Mouse (Mus musculus) c-Kit-positive CD71-positive TER-119-negative erythroid progenitor cells, embryonic 14.5 days (primary cell): ENCODE results near the gene Tas1r1.

Source experiments
- DNase-seq: peaks from one replicate; pipeline ENCODE4 v3.0.0-alpha.2; 2013; ENCODE audit warnings: low read depth

Tas1r1 gene

GRCm38 (mm10) chr4:152038225-152038984 is at the start of gene Tas1r1:
Tas1r1 (minus strand) TSS chr4:152038568.
- no peak for DNase-seq

GRCm38 (mm10) chr4:152088133-152088532 is 49.8 kb upstream of the Tas1r1 start:
- DNase-seq, result no peak

GRCm38 (mm10) chr4:152087211-152088081 is 49.1 kb upstream of the Tas1r1 start:
- no peak for DNase-seq

- no peak for DNase-seq
These were observed 48.3 kb upstream of the Tas1r1 start for GRCm38 (mm10) chr4:152086505-152087210.

- DNase-seq, result no peak
These were observed 46.2 kb upstream of the Tas1r1 start for GRCm38 (mm10) chr4:152084616-152085015.

GRCm38 (mm10) chr4:152083611-152084220 is 45.3 kb upstream of the Tas1r1 start:
- no peak for DNase-seq

GRCm38 (mm10) chr4:152079931-152080330 is 41.6 kb upstream of the Tas1r1 start:
- no peak for DNase-seq

GRCm38 (mm10) chr4:152079261-152079660 is 40.9 kb upstream of the Tas1r1 start:
- DNase-seq, result no peak

- no peak for DNase-seq
These were observed 39.8 kb upstream of the Tas1r1 start for GRCm38 (mm10) chr4:152078105-152078530.

- DNase-seq, result no peak
These were observed 38.8 kb upstream of the Tas1r1 start for GRCm38 (mm10) chr4:152077191-152077590.

GRCm38 (mm10) chr4:152074548-152074947 is 36.2 kb upstream of the Tas1r1 start:
- DNase-seq, result no peak

GRCm38 (mm10) chr4:152073715-152074114 is 35.3 kb upstream of the Tas1r1 start:
- DNase-seq, result no peak

- DNase-seq, result no peak
These were observed 34.3 kb upstream of the Tas1r1 start for GRCm38 (mm10) chr4:152072655-152073054.

- no peak for DNase-seq
These were observed 33.8 kb upstream of the Tas1r1 start, which contains the start of gene Plekhg5 for GRCm38 (mm10) chr4:152072121-152072601. Plekhg5 (plus strand) TSS chr4:152072498.

GRCm38 (mm10) chr4:152070494-152071396 is 32.4 kb upstream of the Tas1r1 start:
- DNase-seq, result no peak

- no peak for DNase-seq
These were observed 30.9 kb upstream of the Tas1r1 start for GRCm38 (mm10) chr4:152069245-152069644.

GRCm38 (mm10) chr4:152068166-152068724 is 29.9 kb upstream of the Tas1r1 start:
- DNase-seq, result no peak

- no peak for DNase-seq
These were observed 28.9 kb upstream of the Tas1r1 start for GRCm38 (mm10) chr4:152067280-152067679.

- DNase-seq, result no peak
These were observed 24.2 kb upstream of the Tas1r1 start for GRCm38 (mm10) chr4:152062390-152063110.

- no peak for DNase-seq
These were observed 6.2 kb upstream of the Tas1r1 start for GRCm38 (mm10) chr4:152044609-152045008.
